Mouse (Mus musculus): ENCODE data around the gene Gm45713. TPM values are rescaled to one million over a fixed set of nuclear protein-coding genes. Genes with fewer than 3 reads are reported as not detected.
"Not testable (repeated sequence)": the region's sequence is repeated elsewhere in the genome, so short reads cannot be mapped to it uniquely, and the experiment has no call there.

Gm45713 gene
- polyA plus RNA-seq, 1 experiment from 2014 or later = 0.41 TPM

GRCm38 (mm10) chr7:45098541-45099240, 37.3 kb downstream of the Gm45713 start:
- Histone ChIP-seq H3K9me3 (ENCODE audit: control insufficient read depth, low read length) (no peaks in the 10 kb centered on the region), H3K9ac (ENCODE audit: low read depth, low read length) (no peak overlapping the region)

GRCm38 (mm10) chr7:45097479-45097878, 38.6 kb downstream of the Gm45713 start:
- Histone ChIP-seq H3K27ac (ENCODE audit: low read depth, low read length) (peak overlapping the region; percentile 30; the same call in 1 of the 2 replicates), H3K4me1 (replicated peaks; ENCODE audit: control insufficient read depth, insufficient read depth, low read length) (peaks cover 7% of the 10 kb centered on the region), H3K4me2 (no peak overlapping the region), H3K4me3 (ENCODE audit: low read depth, low read length) (no peak overlapping the region), H3K27me3 (replicated peaks; ENCODE audit: control insufficient read depth, insufficient read depth, low read length) (no peaks in the 10 kb centered on the region), H3K36me3 (ENCODE audit: control insufficient read depth, insufficient read depth, low read length) (no peaks in the 10 kb centered on the region), H3K9ac (ENCODE audit: low read depth, low read length) (0 out of 2 replicates have a peak overlapping the region, but pooled peaks have one; percentile 37), H3K9me3 (ENCODE audit: control insufficient read depth, low read length) (no peaks in the 10 kb centered on the region)
- WGBS = 36% methylated on average over 6 of the region's 6 CpGs
- ATAC-seq (replicated peaks; ENCODE audit: low FRiP score) (no peak), DNase-seq (ENCODE audit: low spot score) (no peak)

More at GRCm38 (mm10) chr7:45098541-45099240, 37.3 kb downstream of the Gm45713 start:
- Histone ChIP-seq H3K4me2 (no peak overlapping the region), H3K27ac (ENCODE audit: low read depth, low read length) (no peak overlapping the region), H3K36me3 (ENCODE audit: control insufficient read depth, insufficient read depth, low read length) (no peaks in the 10 kb centered on the region), H3K4me3 (ENCODE audit: low read depth, low read length) (no peak overlapping the region), H3K27me3 (replicated peaks; ENCODE audit: control insufficient read depth, insufficient read depth, low read length) (no peaks in the 10 kb centered on the region), H3K4me1 (replicated peaks; ENCODE audit: control insufficient read depth, insufficient read depth, low read length) (no peaks in the 10 kb centered on the region; the same call in none of the 2 replicates)
- WGBS = 84% methylated on average over 8 of the region's 8 CpGs
- ATAC-seq (replicated peaks; ENCODE audit: low FRiP score) = no peak
- DNase-seq (ENCODE audit: low spot score) = no peak

- H3K4me2 ChIP-seq; H3K27ac ChIP-seq (ENCODE audit: low read depth, low read length); H3K4me3 ChIP-seq (ENCODE audit: low read depth, low read length); H3K9ac ChIP-seq (ENCODE audit: low read depth, low read length); DNase-seq (ENCODE audit: low spot score); ATAC-seq (replicated peaks; ENCODE audit: low FRiP score); H3K27me3 ChIP-seq (replicated peaks; ENCODE audit: control insufficient read depth, insufficient read depth, low read length); H3K36me3 ChIP-seq (ENCODE audit: control insufficient read depth, insufficient read depth, low read length); H3K9me3 ChIP-seq (ENCODE audit: control insufficient read depth, low read length): not testable (repeated sequence)
- peaks cover 14% of the 10 kb centered on the region for H3K4me1 ChIP-seq (replicated peaks; ENCODE audit: control insufficient read depth, insufficient read depth, low read length)
- WGBS = 87% methylated on average over 14 of the region's 14 CpGs
Measured at GRCm38 (mm10) chr7:45095965-45096364, 40.1 kb downstream of the Gm45713 start.

- no peak overlapping the region for H3K27ac ChIP-seq (ENCODE audit: low read depth, low read length)
- WGBS = 58% methylated on average over 6 of the region's 6 CpGs
- no peaks in the 10 kb centered on the region for H3K27me3 ChIP-seq (replicated peaks; ENCODE audit: control insufficient read depth, insufficient read depth, low read length)
- no peak overlapping the region for H3K9ac ChIP-seq (ENCODE audit: low read depth, low read length)
- DNase-seq (ENCODE audit: low spot score) = no peak
- H3K4me1 ChIP-seq (replicated peaks; ENCODE audit: control insufficient read depth, insufficient read depth, low read length) = peaks cover 20% of the 10 kb centered on the region
- ATAC-seq (replicated peaks; ENCODE audit: low FRiP score) = no peak
- no peaks in the 10 kb centered on the region for H3K9me3 ChIP-seq (ENCODE audit: control insufficient read depth, low read length)
- H3K4me3 ChIP-seq (ENCODE audit: low read depth, low read length) = no peak overlapping the region
- no peak overlapping the region for H3K4me2 ChIP-seq
- no peaks in the 10 kb centered on the region for H3K36me3 ChIP-seq (ENCODE audit: control insufficient read depth, insufficient read depth, low read length)
Measured at GRCm38 (mm10) chr7:45095367-45095766, 40.7 kb downstream of the Gm45713 start.

GRCm38 (mm10) chr7:45094121-45094520, 41.9 kb downstream of the Gm45713 start:
- H3K4me3 ChIP-seq (ENCODE audit: low read depth, low read length) = no peak overlapping the region
- no peaks in the 10 kb centered on the region for H3K36me3 ChIP-seq (ENCODE audit: control insufficient read depth, insufficient read depth, low read length)
- H3K27ac ChIP-seq (ENCODE audit: low read depth, low read length) = no peak overlapping the region
- no peak for ATAC-seq (replicated peaks; ENCODE audit: low FRiP score)
- no peak overlapping the region for H3K9ac ChIP-seq (ENCODE audit: low read depth, low read length)
- no peaks in the 10 kb centered on the region for H3K9me3 ChIP-seq (ENCODE audit: control insufficient read depth, low read length)
- H3K4me2 ChIP-seq = no peak overlapping the region
- H3K4me1 ChIP-seq (replicated peaks; ENCODE audit: control insufficient read depth, insufficient read depth, low read length) = peaks cover 23% of the 10 kb centered on the region
- 59% methylated on average over 7 of the region's 7 CpGs for WGBS
- no peak for DNase-seq (ENCODE audit: low spot score)
- H3K27me3 ChIP-seq (replicated peaks; ENCODE audit: control insufficient read depth, insufficient read depth, low read length) = no peaks in the 10 kb centered on the region

GRCm38 (mm10) chr7:45093516-45093905, 42.5 kb downstream of the Gm45713 start:
- 0 out of 2 replicates have a peak overlapping the region, but pooled peaks have one; percentile 37 for H3K9ac ChIP-seq (ENCODE audit: low read depth, low read length)
- ATAC-seq (replicated peaks; ENCODE audit: low FRiP score) (no peak), DNase-seq (ENCODE audit: low spot score) (peak; percentile 52)
- H3K27me3 ChIP-seq (replicated peaks; ENCODE audit: control insufficient read depth, insufficient read depth, low read length) = no peaks in the 10 kb centered on the region
- no peaks in the 10 kb centered on the region for H3K36me3 ChIP-seq (ENCODE audit: control insufficient read depth, insufficient read depth, low read length)
- no peaks in the 10 kb centered on the region for H3K9me3 ChIP-seq (ENCODE audit: control insufficient read depth, low read length)
- H3K4me3 ChIP-seq (ENCODE audit: low read depth, low read length) = 0 out of 2 replicates have a peak overlapping the region, but pooled peaks have one; percentile 14
- H3K4me1 ChIP-seq (replicated peaks; ENCODE audit: control insufficient read depth, insufficient read depth, low read length) = peaks cover 23% of the 10 kb centered on the region
- WGBS = 24% methylated on average over 18 of the region's 18 CpGs
- peak overlapping the region; percentile 63; the same call in 1 of the 2 replicates for H3K27ac ChIP-seq (ENCODE audit: low read depth, low read length)
- peak overlapping the region; percentile 70 for H3K4me2 ChIP-seq

GRCm38 (mm10) chr7:45092828-45093515, 43.1 kb downstream of the Gm45713 start:
- Histone ChIP-seq H3K9ac (ENCODE audit: low read depth, low read length) (0 out of 2 replicates have a peak overlapping the region, but pooled peaks have one; percentile 37), H3K27me3 (replicated peaks; ENCODE audit: control insufficient read depth, insufficient read depth, low read length) (no peaks in the 10 kb centered on the region), H3K4me3 (ENCODE audit: low read depth, low read length) (peak overlapping the region; percentile 14), H3K4me1 (replicated peaks; ENCODE audit: control insufficient read depth, insufficient read depth, low read length) (peaks cover 23% of the 10 kb centered on the region), H3K27ac (ENCODE audit: low read depth, low read length) (peak overlapping the region; percentile 63), H3K36me3 (ENCODE audit: control insufficient read depth, insufficient read depth, low read length) (no peaks in the 10 kb centered on the region; the same call in 1 of the 2 replicates), H3K4me2 (peak overlapping the region; percentile 70), H3K9me3 (ENCODE audit: control insufficient read depth, low read length) (no peaks in the 10 kb centered on the region)
- WGBS = 34% methylated on average over 12 of the region's 12 CpGs
- no peak for DNase-seq (ENCODE audit: low spot score)
- no peak for ATAC-seq (replicated peaks; ENCODE audit: low FRiP score)

GRCm38 (mm10) chr7:45092048-45092447, 44.0 kb downstream of the Gm45713 start, which contains the start of gene Rcn3:
TSS of gene Rcn3 (minus strand) at chr7:45092221.
- Histone ChIP-seq H3K27ac (ENCODE audit: low read depth, low read length) (peak within 1 kb of the TSS; percentile 71), H3K4me2 (peak within 1 kb of the TSS; percentile 70), H3K27me3 (replicated peaks; ENCODE audit: control insufficient read depth, insufficient read depth, low read length) (no peaks in the 10 kb centered on the region), H3K36me3 (ENCODE audit: control insufficient read depth, insufficient read depth, low read length) (peaks cover 6% of the 10 kb centered on the region; the same call in 1 of the 2 replicates), H3K4me1 (replicated peaks; ENCODE audit: control insufficient read depth, insufficient read depth, low read length) (peaks cover 23% of the 10 kb centered on the region), H3K9me3 (ENCODE audit: control insufficient read depth, low read length) (no peaks in the 10 kb centered on the region), H3K4me3 (ENCODE audit: low read depth, low read length) (peak within 1 kb of the TSS; percentile 61), H3K9ac (ENCODE audit: low read depth, low read length) (peak within 1 kb of the TSS; percentile 66)
- DNase-seq (ENCODE audit: low spot score) (peak; percentile 91), ATAC-seq (replicated peaks; ENCODE audit: low FRiP score) (peak; percentile 87)
- under 1% methylated on average over 16 of the region's 16 CpGs for WGBS

Data from liver, embryonic 11.5 days (tissue).